Mouse (Mus musculus): ENCODE data around the gene Bsx. TPM values are rescaled to one million over a fixed set of nuclear protein-coding genes. Genes with fewer than 3 reads are reported as not detected.

Bsx gene
- total RNA-seq (2015), result not detected in 2 replicates
- not detected in 2 replicates for total RNA-seq (2017)

DNA sequence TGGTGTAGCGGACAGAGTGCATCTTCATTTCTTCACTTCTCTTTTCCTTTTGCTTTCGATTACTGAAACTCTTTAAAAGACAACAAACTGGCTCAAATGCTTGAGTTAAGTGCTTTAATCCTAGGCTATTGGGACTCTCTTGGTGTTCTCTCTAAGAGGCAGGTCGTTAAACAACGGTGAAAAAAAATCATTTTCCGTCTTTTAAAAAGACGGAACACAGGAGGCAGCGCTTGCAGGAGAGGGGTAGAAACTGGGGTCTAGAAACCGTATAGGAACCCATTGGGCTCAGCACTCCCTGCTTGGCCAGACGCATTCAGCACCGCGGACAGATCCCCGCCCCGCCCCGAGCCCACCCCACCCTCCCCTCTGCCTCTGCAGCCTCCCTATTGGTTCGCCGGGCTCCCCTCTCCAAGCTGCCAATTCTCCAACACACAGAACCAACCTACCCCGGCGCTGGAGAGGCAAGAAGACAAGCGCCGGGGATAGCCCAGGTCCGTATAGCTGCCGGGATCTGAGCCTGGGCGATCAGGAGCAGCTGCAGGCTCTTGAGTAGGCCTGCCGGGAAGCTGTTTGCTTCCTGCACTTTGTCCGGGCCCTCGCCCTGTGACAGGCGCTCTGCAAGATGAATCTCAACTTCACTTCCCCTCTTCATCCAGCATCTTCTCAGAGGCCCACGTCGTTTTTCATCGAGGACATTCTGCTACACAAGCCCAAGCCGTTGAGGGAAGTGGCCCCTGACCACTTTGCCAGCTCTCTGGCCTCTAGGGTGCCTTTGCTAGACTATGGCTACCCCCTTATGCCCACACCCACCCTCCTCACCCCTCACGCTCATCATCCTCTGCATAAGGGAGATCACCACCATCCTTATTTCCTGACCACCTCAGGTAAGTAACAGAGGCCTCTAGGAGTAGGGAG lies at the start of gene Bsx:
TSS of gene Bsx (plus strand) at position 572 of the 915 bp plus-strand sequence.
- no peak for ATAC-seq (ENCODE audit: poor library complexity, severe bottlenecking)

DNA sequence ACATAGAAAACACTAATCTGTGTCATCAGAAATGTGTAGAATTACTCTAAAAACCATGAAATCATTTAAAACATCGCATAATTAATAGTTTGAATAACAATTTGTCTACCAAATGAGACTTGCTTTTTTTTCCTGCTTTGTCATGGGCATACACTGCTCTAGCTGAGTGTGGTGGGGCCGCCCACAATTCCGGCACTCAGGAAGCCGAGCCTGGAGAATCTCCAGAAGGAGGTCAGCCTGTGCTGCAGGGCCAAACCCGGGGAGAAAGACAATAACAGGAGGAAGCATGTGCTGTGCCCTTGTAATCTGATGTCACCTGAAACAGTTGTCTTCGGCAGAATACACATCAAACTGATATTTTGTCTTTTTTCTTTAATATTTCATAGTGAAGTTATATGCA lies 48.3 kb upstream of the Bsx start:
- ATAC-seq (ENCODE audit: poor library complexity, severe bottlenecking), result no peak

DNA sequence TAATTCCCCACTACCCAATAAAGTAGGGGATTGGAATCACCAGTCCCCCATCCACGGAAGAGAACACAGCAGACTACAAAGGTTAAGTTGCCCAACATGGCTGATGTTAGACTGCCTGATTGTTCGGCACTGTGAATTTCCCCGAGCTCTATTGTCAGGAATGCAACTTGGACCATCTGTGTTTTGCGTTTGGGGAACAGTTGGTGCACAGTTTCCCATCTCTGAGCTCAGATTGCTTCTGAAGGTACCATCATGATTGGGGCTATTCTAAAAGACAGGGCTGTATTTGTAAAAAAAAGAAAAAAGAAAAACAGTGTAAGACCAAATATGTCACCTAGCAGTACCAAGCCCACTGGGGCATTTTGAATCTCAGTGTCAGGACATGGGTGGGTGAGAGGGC lies 46.6 kb upstream of the Bsx start:
- ATAC-seq (ENCODE audit: poor library complexity, severe bottlenecking), result no peak

DNA sequence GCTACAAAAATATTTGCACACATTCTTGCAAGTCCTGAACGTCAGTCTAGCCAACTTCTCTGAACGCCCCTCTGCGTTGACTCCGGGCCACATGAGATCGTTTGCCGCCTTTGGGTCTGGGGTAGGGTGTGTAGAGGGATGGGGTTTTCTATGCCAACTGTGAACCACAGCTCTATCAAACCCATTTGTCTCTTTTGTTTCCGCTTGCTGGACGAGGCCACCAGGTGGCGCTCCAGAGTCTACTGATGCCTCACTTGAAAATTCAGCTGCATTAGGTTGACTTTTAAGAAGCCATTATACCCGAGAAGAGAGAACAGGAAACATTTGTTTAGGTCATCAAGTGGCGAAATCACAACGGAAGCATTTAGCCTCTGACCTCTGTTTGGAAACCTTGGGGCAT lies 39.4 kb upstream of the Bsx start:
- ATAC-seq (ENCODE audit: poor library complexity, severe bottlenecking), result peak; percentile 97

DNA sequence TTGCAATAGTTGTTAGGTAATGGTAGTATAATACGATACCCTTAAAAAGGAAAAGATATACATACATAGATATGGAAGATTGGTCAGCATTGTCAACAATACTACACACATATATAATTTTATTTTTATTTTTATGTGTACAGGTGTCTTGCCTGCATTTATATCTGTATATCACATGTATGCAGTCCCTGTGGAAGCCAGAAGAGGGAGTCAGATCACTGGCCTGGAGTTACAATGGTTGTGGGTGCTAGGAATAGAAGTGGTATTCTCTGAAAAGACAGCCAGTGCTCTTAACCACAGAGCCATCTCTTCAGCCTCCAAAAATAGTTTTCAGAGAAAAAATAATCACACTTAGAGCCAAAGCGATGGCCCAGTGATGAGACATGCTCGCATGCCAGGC lies 37.2 kb upstream of the Bsx start:
- ATAC-seq (ENCODE audit: poor library complexity, severe bottlenecking), result no peak

DNA sequence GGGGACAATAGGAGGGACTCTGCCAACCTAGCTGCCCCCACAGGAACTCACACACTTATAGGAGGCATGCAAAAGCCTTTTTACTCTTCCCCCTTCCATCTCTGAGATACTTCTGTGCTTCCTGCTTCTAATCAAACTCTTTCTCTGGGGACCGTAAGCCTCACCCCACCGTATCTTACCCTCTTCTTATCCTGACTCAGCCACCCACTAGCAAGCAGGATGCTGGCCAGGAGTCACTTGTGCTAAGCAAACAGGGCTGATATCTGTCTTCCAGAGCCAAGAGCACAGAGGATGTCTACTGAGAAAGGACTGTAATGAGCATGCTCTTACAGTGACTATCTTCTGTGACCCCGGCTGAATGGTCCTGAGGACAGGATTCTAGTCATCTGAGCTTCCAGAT lies 34.3 kb upstream of the Bsx start:
- ATAC-seq (ENCODE audit: poor library complexity, severe bottlenecking), result no peak

DNA sequence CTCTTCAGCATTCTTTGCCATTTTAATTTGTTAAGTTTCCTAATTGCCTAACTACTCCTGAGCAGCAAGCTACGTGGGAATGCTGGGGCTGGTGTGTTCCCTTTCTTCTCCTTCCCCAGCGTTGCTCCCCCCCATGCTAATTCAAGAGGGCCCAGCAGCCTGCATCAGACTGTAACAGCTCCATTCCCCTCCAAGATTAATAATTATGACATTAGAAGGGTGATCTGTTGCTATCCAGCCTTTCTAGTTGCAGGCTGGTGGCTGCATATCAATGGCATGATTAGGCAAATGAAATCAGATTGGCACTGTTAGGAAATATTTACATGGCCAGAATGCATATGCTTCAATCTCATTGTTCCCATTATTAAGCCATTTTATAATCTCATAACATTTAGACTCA lies 22.4 kb upstream of the Bsx start:
- no peak for ATAC-seq (ENCODE audit: poor library complexity, severe bottlenecking)

DNA sequence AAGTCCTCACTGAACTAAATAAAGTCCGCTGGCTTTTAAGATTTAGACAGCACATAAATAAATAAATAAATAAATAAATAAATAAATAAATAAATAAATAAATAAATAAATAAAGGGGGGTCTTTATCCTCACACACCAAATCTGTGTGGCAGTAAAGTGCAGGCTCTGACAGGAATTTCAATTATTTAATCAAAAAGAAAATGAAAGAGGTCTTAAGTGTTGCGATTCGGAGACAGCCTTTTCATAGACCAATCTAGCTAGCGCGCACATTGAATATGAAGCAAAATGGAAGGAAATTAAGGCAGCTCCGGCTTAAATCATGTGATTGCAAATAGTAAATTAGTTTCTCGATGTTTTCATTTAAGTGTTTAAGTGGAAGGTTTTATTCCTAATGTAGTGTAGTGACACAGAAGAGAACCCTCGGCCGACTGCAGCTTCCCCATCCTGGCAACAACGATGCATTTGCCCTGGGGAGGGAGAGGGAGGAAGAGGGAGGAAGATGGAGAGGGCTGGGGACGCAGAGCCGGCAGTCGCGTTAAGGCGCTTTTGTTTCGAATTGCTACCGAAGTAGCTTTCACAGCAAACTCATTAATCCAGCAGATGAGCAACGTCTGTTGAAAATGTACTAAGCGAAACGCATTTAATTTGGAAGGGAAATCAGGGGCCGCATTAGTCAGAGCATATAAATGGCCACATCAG lies 15.3 kb upstream of the Bsx start:
- no peak for ATAC-seq (ENCODE audit: poor library complexity, severe bottlenecking)

DNA sequence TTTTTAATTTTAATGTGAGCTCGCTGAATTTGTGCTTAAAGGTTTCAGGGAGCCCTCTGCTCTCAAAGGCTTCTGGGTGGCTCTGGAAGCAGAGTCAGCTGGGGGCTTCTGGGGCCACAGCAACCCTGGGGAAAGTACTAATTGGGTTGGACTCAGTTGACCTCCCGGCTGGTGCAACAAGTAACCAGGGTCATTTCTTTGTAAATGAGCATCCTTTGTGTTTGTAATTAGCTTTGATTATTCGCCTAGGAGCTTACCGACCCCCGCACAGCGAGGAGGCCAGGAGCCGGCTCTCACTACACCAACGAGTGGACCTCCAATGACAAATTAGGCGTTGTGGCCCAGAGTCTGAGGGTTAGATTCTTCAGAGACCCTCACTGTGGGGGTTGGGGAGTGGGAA lies 14.7 kb upstream of the Bsx start:
- no peak for ATAC-seq (ENCODE audit: poor library complexity, severe bottlenecking)

DNA sequence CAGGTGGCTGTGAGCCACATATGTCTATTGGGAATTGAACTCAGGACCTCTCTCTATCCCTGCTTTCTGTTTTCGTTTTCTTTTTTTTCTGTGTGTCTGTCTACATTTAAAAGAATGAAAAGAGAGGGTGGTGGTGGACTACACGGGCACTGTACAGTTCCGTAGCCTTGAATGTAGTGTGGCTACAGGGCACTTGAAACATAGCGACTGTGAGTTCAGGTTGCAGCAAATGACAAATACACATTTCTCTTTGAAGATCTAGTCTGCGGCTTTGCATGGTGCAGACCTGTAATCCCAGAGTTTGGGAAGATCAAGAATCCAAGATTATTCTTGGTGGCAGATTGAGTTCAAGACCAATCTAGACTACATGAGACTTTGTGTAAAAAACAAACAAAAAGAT lies 3.6 kb upstream of the Bsx start:
- no peak for ATAC-seq (ENCODE audit: poor library complexity, severe bottlenecking)

DNA sequence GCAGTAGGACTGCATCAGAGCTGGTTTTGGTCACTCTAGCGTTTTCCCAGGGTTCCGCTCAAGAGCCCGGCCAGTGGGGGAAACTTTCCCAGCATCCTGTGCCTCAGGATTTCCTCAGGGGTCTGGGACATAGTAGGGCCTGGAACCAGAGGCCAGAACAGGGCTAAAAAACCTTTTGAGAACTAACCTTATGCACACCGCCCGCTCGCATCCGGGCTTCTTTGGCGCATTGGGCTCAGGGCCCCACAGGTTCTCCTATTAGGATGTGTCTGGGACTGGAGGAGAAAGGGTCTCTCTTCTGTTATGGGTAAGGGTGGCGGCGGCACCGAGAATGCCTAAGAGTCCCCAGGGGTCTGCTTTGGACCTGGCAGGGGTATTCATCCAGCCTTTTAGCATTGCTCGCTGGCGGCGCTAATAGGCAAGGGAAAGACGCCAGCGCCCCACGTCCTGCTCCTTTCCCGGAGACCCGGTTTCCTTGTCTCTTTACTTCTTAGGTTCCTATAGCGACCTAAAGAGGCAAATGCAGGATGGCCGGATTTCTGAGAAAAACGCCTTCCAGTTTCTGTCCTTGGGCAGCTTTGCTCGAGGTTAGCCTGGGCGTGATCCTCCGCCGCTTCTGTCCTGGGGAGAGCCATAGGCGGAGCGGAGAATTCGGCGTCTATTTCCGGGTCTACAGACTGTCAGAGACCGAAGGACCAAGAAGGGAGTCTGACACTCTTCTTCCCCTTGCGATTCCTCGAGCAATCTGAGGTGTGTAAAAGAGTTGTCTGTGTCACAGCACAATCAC lies 2.4 kb upstream of the Bsx start:
- peak; percentile 47; the same call in 1 of the 2 replicates for ATAC-seq (ENCODE audit: poor library complexity, severe bottlenecking)

DNA sequence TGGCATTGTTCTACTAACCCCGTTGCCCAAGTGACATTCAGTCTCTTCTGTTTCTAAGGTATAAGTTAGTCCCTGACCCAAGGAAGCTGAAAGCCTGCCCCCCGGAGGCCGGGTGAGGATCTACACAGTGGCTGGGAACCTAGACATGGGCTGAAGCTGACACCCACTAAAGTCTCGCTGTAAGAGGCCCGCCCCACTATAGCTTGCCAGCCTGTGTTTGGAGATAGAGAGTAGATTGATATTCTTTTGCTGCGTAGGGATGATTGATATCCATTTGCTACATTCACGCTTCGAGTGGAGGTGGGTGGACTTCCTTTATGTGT lies 1.8 kb upstream of the Bsx start:
- ATAC-seq (ENCODE audit: poor library complexity, severe bottlenecking), result peak; percentile 86

DNA sequence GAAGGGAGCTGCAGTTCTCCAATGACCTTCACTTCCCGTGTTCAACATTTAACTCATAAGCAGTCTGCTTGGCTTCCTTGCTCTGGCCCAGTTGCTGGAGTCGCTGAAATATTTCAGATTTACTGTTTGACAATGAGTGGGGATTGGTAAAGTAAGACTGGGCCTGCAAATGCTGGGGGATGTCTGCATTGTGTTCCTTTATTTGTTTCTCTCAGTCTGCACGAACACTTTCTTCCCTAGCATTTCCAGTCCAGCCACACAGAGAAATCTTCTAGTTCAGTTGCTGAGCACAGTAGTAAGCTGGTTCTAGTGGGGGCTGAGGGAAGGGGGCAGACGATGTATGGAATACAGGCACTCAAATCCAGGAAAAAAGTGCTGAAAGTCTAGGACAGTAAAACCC lies 1.0 kb downstream of the Bsx start:
- no peak for ATAC-seq (ENCODE audit: poor library complexity, severe bottlenecking)

DNA sequence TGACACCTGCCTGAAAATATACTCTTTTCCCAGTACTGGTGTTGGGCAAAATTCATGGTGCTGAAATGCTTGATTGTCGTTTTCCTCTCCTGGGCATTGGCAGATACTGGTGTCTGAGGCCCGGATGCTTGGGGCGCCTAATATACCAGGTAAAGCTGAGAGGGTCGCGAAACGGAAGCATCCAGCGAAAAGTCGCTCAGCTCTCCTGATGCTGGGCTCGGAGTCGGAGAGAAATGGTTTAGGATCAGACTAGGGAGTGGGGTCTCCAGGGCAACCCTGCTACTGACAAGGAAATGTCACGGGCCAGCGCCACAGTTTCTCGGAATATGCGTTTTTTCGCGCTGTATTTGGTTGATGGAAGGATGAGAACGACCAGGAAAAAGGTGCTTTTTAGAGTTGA lies 1.5 kb downstream of the Bsx start:
- ATAC-seq (ENCODE audit: poor library complexity, severe bottlenecking), result no peak

DNA sequence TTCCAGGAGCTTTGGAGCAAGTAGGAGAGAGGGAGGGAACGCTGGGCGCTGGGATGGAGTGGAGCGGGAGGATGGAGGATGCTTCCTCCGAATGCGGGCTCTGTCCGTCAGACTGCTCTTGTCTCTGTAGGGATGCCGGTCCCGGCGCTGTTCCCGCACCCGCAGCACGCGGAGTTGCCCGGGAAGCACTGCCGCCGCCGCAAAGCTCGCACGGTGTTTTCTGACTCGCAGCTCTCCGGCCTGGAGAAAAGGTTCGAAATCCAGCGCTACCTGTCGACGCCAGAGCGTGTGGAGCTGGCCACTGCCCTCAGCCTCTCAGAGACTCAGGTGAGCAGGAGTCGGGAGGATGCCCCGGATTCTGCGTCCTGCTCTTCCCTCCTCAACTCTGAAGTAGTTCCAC lies 2.2 kb downstream of the Bsx start:
- no peak for ATAC-seq (ENCODE audit: poor library complexity, severe bottlenecking)

DNA sequence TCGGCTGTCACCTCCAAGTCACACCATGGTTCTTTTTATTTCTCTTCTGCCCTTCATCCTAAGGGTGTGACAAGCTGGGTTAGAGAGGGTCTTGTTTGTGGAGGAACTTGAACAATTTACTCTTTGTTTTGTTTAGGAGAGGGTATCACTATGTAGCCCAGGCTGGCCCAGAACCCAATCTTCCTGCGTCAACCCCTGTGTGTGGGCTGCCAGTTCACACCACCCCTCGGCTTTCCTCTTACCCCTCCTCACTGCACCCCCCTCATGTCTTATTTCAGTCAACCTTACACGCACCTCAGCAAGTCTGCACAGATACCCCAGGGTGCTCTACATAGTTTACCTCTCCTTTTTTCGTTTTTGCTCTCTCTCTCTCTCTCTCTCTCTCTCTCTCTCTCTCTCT lies 2.8 kb downstream of the Bsx start:
- ATAC-seq (ENCODE audit: poor library complexity, severe bottlenecking), result no peak

DNA sequence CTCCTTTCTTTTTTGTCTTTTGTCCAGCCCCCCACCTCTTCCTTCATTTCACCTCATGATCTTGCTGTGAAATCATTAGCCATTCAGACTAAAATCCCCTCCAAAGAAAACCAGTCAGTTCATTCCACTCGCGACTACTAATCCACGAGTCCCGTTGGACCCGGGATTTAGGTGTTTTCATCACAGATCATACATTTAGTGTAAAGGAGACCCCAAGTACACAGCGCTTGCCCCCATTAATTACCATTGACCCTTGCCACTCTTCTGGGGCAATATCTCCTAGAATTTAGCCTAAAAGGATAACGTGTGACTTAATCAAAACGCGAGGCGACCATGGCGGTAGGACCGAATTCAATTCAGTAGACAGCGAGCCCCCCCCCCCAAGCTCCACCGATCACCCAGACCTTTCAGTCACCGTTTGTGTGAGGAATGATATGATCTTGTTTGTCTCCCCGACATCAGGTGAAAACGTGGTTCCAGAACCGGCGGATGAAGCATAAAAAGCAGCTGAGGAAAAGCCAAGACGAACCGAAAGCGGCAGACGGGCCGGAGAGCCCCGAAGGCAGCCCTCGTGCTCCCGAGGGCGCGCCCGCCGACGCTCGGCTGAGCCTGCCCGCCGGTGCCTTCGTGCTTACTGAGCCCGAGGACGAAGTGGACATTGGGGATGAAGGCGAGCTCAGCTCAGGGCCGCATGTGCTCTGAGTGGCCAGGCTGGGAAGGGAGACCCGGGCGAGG lies 3.4 kb downstream of the Bsx start:
- no peak for ATAC-seq (ENCODE audit: poor library complexity, severe bottlenecking)

DNA sequence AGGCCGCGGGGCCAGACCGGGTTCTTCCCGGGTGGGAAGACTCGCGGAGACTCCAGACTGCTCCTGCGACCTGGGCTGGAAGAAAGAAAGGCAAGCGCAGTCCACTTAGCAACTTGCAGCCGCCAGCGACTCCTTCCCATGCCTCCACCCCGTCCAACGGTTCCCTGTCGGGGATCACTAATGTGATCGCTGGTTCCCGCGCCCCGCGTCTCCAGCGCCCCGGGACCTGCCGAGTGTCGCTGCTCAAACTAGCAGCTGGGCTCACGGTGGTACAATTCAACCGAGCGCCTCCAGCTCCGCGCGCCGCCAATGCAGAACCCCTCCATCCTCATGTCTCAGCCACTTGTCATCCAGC lies 3.9 kb downstream of the Bsx start:
- ATAC-seq (ENCODE audit: poor library complexity, severe bottlenecking), result no peak

DNA sequence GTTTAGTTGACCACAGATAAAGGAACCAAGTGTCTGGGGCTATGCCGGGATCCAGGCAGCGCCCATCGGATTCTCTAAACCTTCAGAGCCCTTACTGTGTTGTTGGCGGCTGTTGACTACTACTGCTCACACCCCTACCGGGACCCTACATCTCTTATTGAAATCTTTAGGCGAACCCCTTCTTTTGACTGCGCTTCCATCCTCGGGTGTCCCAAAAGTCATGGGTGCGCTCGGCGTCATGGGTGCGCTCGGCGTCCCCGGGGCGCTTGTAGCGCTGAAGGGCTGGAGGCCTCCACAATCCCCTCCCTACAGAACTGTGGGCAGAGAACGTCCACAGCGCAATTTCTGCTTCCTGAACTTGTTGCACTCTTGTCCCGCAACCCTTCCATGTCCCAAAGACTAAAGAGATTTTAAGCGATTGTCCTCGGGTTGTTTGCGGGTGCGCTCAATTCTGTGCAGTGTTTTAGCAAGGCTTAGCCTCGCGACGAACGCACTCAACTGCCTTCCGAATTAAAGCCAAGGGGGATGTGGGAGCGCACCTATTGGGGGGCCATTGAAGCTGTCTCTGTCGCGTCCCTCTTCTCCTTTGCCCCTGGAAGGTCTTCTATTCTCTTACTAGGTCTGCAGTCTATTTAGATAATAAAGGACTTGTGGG lies 4.5 kb downstream of the Bsx start:
- ATAC-seq (ENCODE audit: poor library complexity, severe bottlenecking), result no peak

DNA sequence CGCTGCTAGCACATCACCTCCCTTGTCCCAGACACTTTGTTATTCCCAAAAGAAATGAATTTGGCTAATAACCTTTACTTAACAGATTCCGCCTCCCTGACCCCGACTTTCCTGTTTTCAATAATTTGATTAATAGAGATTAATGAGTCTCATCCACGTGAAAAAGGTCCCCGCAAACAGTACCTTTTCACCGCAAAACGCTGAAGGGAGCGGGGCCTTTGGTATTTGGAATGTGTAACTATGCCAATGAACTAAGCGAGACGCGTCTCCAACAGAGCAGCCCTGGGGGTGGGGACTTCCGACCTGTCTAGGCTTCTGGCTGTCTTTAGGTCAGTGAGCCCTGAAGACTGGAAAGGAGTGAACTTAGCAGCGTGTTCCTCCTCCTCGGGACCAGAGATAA lies 5.1 kb downstream of the Bsx start:
- no peak for ATAC-seq (ENCODE audit: poor library complexity, severe bottlenecking)

DNA sequence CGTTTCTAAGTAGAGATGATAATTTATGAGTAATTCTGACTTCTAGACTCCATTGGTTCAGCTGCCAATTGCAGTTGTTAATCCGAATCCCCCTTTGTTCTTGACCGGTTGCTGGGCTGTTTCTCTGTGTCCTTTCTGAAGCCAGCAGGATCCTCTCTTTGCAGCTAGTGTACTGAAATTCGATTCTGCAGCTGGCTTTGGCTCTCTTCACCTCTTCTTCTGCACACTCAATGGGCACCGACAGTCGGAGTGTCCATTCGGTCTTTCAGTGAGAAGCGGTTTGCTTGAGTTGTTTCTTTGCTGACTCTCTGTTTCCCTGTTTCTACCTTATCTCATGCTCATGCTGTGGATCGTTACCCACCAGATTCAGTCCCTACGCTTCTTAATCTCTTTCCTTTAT lies 11.7 kb downstream of the Bsx start:
- ATAC-seq (ENCODE audit: poor library complexity, severe bottlenecking), result no peak
